Mouse (Mus musculus) bone marrow, adult 2 months (tissue): ENCODE measurements around the gene Fam219a.

Source experiments
- CTCF ChIP-seq: fragments of 200-500 bp; IDR thresholded peaks from 2 replicates; pipeline ENCODE4 v1.5.1; 2011; ENCODE audit warnings: low read length, control low read depth; ENCODE audit not compliant: control insufficient read depth, insufficient read depth
- POLR2A ChIP-seq: fragments of 200-500 bp; IDR thresholded peaks from 2 replicates; pipeline ENCODE4 v1.6.1; 2011; ENCODE audit warnings: low read depth, mild to moderate bottlenecking, control low read depth, low read length, borderline replicate concordance; ENCODE audit not compliant: control insufficient read depth

GRCm38 (mm10) chr4:41479456-41479804, 89.9 kb downstream of the Fam219a start:
- no peak for TF ChIP-seq CTCF
- TF ChIP-seq POLR2A, result no peak
